Mouse (Mus musculus) heart, adult 2 months (tissue): ENCODE data around the gene Kpna4. TPM values are rescaled to one million over a fixed set of nuclear protein-coding genes. Genes with fewer than 3 reads are reported as not detected.
A peak's percentile ranks its signal among the peaks of the same experiment; 100 is the strongest.

Source experiments
- DNase-seq, 2 experiments: peaks; one replicate each; pipeline ENCODE4 v3.0.0; 2021
- H3K27ac ChIP-seq: fragments of 200-600 bp; 2 replicates; pipeline ENCODE4 v1.8.1; 2022
- H3K27me3 ChIP-seq: fragments of 200-500 bp; 2 replicates; pipeline ENCODE4 v1.6.1; 2012; ENCODE audit warnings: mild to moderate bottlenecking, low read length, inconsistent platforms, mixed read lengths; ENCODE audit not compliant: control insufficient read depth, insufficient read depth
- H3K36me3 ChIP-seq: fragments of 200-500 bp; 2 replicates; pipeline ENCODE4 v1.6.1; 2012; ENCODE audit warnings: low read length, inconsistent platforms; ENCODE audit not compliant: control insufficient read depth, insufficient read depth
- H3K4me1 ChIP-seq: fragments of 200-500 bp; 2 replicates; pipeline ENCODE4 v1.6.1; 2011; ENCODE audit warnings: low read length; ENCODE audit not compliant: control insufficient read depth, insufficient read depth
- H3K4me3 ChIP-seq: fragments of 200-600 bp; 2 replicates; pipeline ENCODE4 v1.8.1; 2022
- H3K79me2 ChIP-seq: fragments of 200-500 bp; replicated peaks from 2 replicates; pipeline ENCODE4 v1.6.1; 2012; ENCODE audit warnings: mild to moderate bottlenecking, inconsistent platforms, low read length, moderate library complexity, mixed read lengths; ENCODE audit not compliant: control insufficient read depth, insufficient read depth
- H3K9ac ChIP-seq: fragments of 200-500 bp; 2 replicates; pipeline ENCODE4 v1.6.1; 2012; ENCODE audit warnings: low read depth, mild to moderate bottlenecking, control low read depth, inconsistent platforms, low read length, mixed read lengths
- CTCF ChIP-seq: fragments of 200-600 bp; IDR thresholded peaks from 2 replicates; pipeline ENCODE4 v1.8.1; 2022; ENCODE audit warnings: antibody characterized with exemption, mild to moderate bottlenecking, moderate library complexity
- EP300 ChIP-seq: fragments of 200-500 bp; IDR thresholded peaks from 2 replicates; pipeline ENCODE4 v1.6.1; 2011; ENCODE audit warnings: low read depth, low read length, control low read depth; ENCODE audit not compliant: insufficient read depth
- POLR2A ChIP-seq: fragments of 200-500 bp; IDR thresholded peaks from 2 replicates; pipeline ENCODE4 v1.6.1; 2011; ENCODE audit warnings: mild to moderate bottlenecking, low read depth, low read length, control low read depth; ENCODE audit not compliant: insufficient read depth
- WGBS: fragments of 180-500 bp; shearing (Covaris S2); methylation state at CpG from one replicate; pipeline ENCODE4 v1.1.7; 2018; 5-methylcytosine and 5-hydroxymethylcytosine counted together
- intact Hi-C: fragments of 180-260 bp; cut with DNase I; formaldehyde crosslinking; loops from one replicate; pipeline ENCODE4 v1.15.1; 2025
- polyA plus RNA-seq: library from polyadenylated mRNA; depleted of rRNA; stranded (reverse); fragments of >200 nt; gene quantifications from 2 replicates; pipeline ENCODE4 v1.2.3, GENCODE M21; 2012
- total RNA-seq, 2 experiments: library from RNA; stranded (reverse); gene quantifications; 2 replicates each; pipeline ENCODE4 v1.2.3; 2021

The Kpna4 gene
- total and polyA plus RNA-seq, 3 experiments, result 14.4 to 94.6 (median 81.5) TPM

- no peak for TF ChIP-seq CTCF
- no peak for TF ChIP-seq EP300
- TF ChIP-seq POLR2A, result no peak
- intact Hi-C loops, result no loop called here
- 76% methylated on average over 7 of the region's 7 CpGs for WGBS
Observed at GRCm38 (mm10) chr3:69142372-69142994, 15.6 kb upstream of the Kpna4 start.

DNA sequence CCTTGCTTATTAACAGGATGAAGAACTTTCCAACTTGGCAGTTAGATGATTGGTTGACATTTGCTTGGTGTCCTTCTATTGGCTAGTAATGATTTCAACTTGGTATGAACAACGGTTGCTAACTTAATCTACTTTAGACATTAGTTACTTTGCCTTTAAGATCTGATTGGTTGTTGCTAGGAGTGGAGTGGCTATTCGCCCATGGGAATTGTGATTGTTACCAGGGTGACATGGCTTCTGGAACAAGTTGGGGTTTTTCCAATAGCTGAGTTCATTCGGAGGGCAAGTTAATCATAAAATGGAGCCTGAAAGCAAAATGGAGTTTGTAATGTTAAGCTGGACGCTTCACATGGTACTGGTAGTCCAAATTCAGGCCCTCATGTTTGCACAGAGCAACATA, 13.9 kb upstream of the Kpna4 start:
- DNase-seq, result no peak
- Histone ChIP-seq H3K27me3 (0 out of 2 replicates have a peak, but pooled peaks cover 1% of the 10 kb centered on the region), H3K27ac (no peak overlapping the region), H3K36me3 (no peaks in the 10 kb centered on the region), H3K4me3 (no peak overlapping the region), H3K79me2 (no peaks in the 10 kb centered on the region), H3K9ac (no peak overlapping the region), H3K4me1 (no peaks in the 10 kb centered on the region)
- no peak for TF ChIP-seq EP300
- TF ChIP-seq CTCF, result no peak
- TF ChIP-seq POLR2A, result no peak
- WGBS, result 59% methylated on average over 4 of the region's 4 CpGs
- intact Hi-C loops, result no loop called here

More at GRCm38 (mm10) chr3:69142372-69142994, 15.6 kb upstream of the Kpna4 start:
- 0 out of 2 replicates have a peak, but pooled peaks cover 1% of the 10 kb centered on the region for H3K27me3 ChIP-seq
- H3K27ac ChIP-seq, result no peak overlapping the region
- DNase-seq, result peak in 1 of 2 experiments; percentile 46
- no peak overlapping the region for H3K9ac ChIP-seq
- H3K4me1 ChIP-seq, result no peaks in the 10 kb centered on the region
- H3K4me3 ChIP-seq, result no peak overlapping the region
- no peaks in the 10 kb centered on the region for H3K79me2 ChIP-seq
- no peaks in the 10 kb centered on the region for H3K36me3 ChIP-seq

GRCm38 (mm10) chr3:69136059-69136458, 9.1 kb upstream of the Kpna4 start:
- H3K27ac ChIP-seq, result no peak overlapping the region
- H3K4me1 ChIP-seq, result no peaks in the 10 kb centered on the region
- H3K9ac ChIP-seq, result no peak overlapping the region
- intact Hi-C loops, result no loop called here
- no peak for TF ChIP-seq EP300
- TF ChIP-seq CTCF, result no peak
- TF ChIP-seq POLR2A, result no peak
- no peaks in the 10 kb centered on the region for H3K36me3 ChIP-seq
- no peak for DNase-seq
- H3K79me2 ChIP-seq, result no peaks in the 10 kb centered on the region
- H3K4me3 ChIP-seq, result no peak overlapping the region
- WGBS, result 82% methylated on average over 6 of the region's 6 CpGs
- 0 out of 2 replicates have a peak, but pooled peaks cover 1% of the 10 kb centered on the region for H3K27me3 ChIP-seq

GRCm38 (mm10) chr3:69130973-69131372, 4.1 kb upstream of the Kpna4 start:
- TF ChIP-seq POLR2A, result no peak
- TF ChIP-seq CTCF, result no peak
- TF ChIP-seq EP300, result no peak
- Histone ChIP-seq H3K9ac (no peak overlapping the region), H3K4me1 (no peaks in the 10 kb centered on the region), H3K27me3 (no peaks in the 10 kb centered on the region), H3K79me2 (no peaks in the 10 kb centered on the region; the same call in 1 of the 2 replicates), H3K27ac (no peak overlapping the region), H3K4me3 (no peak overlapping the region), H3K36me3 (no peaks in the 10 kb centered on the region)
- DNase-seq, result no peak
- intact Hi-C loops, result no loop called here
- WGBS, result 86% methylated on average over 4 of the region's 4 CpGs

DNA sequence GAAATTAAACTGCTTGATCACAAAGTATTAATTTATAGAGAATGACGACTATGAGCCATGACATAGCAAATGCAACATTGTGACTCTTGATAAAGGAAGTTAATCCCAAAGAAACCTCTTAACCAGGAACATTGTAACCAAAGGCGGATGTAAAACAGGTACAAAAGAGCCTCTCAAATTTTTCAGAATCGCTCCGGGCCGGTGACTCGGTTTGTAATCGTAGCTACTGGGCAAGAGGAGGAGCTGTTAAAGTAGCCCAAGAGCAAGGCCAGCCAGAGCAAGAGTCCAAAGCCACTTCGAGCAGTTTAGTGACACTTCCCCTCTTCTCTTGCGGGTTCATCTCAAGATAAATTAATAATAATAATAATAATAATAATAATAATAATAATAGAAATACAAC, 780 bp upstream of the Kpna4 start:
- Histone ChIP-seq H3K36me3 (peaks cover 14% of the 10 kb centered on the region), H3K79me2 (no peaks in the 10 kb centered on the region; the same call in 1 of the 2 replicates), H3K9ac (0 out of 2 replicates have a peak overlapping the region, but pooled peaks have one; percentile 44), H3K4me3 (peak overlapping the region; percentile 83), H3K4me1 (peaks cover 4% of the 10 kb centered on the region), H3K27ac (peak overlapping the region; percentile 95), H3K27me3 (no peaks in the 10 kb centered on the region)
- TF ChIP-seq CTCF (no peak), POLR2A (no peak), EP300 (no peak)
- no peak for DNase-seq
- WGBS, result 10% methylated on average over 9 of the region's 9 CpGs
- intact Hi-C loops, result loop anchor here (1.0 to 5.0 kb wide), 3 partner anchors 80 to 189 kb away; partner anchors contain the start of gene Ppm1l

GRCm38 (mm10) chr3:69127346-69127678, 399 bp upstream of the Kpna4 start:
- Histone ChIP-seq H3K27me3 (no peaks in the 10 kb centered on the region), H3K4me3 (peak overlapping the region; percentile 83), H3K4me1 (peaks cover 6% of the 10 kb centered on the region), H3K9ac (peak overlapping the region; percentile 65), H3K27ac (peak overlapping the region; percentile 95), H3K79me2 (no peaks in the 10 kb centered on the region; the same call in 1 of the 2 replicates), H3K36me3 (peaks cover 16% of the 10 kb centered on the region)
- TF ChIP-seq EP300 (no peak), POLR2A (no peak), CTCF (no peak)
- under 1% methylated on average over 10 of the region's 10 CpGs for WGBS
- DNase-seq, result no peak
- intact Hi-C loops, result loop anchor here (1.0 to 5.0 kb wide), 3 partner anchors 80 to 189 kb away; partner anchors contain the start of gene Ppm1l
